Mouse (Mus musculus) myocyte (in vitro differentiated cells): ENCODE measurements around the gene Mmgt2. TPM values are rescaled to one million over a fixed set of nuclear protein-coding genes. Genes with fewer than 3 reads are reported as not detected.
A peak's percentile ranks its signal among the peaks of the same experiment; 100 is the strongest.

ENCODE experiments used
- H3K27me3 ChIP-seq: one replicate; pipeline ENCODE4 v1.6.1; 2011; ENCODE audit not compliant: control insufficient read depth, insufficient read depth, insufficient read length
- H3K36me3 ChIP-seq: one replicate; pipeline ENCODE4 v1.6.1; 2011; ENCODE audit not compliant: control insufficient read depth, insufficient read depth
- H3K4me2 ChIP-seq: one replicate; pipeline ENCODE4 v1.6.1; 2011; ENCODE audit warnings: low read depth, control low read depth
- H3K4me3 ChIP-seq: one replicate; pipeline ENCODE4 v1.5.1; 2011; ENCODE audit warnings: mild to moderate bottlenecking, control low read depth, moderate library complexity
- H3K79me2 ChIP-seq: one replicate; pipeline ENCODE4 v1.6.1; 2011; ENCODE audit not compliant: control insufficient read depth, insufficient read depth
- H3ac ChIP-seq: one replicate; pipeline ENCODE4 v1.6.1; 2011; ENCODE audit not compliant: control insufficient read depth, insufficient read length
- CEBPB ChIP-seq: IDR thresholded peaks from 2 replicates; pipeline ENCODE4 v1.6.1; 2011; ENCODE audit warnings: mild to moderate bottlenecking, moderate library complexity; ENCODE audit not compliant: poor library complexity, insufficient read depth, severe bottlenecking
- E2F4 ChIP-seq: IDR thresholded peaks from one replicate; pipeline ENCODE4 v1.6.1; 2011; ENCODE audit warnings: mild to moderate bottlenecking, control low read depth, moderate library complexity; ENCODE audit not compliant: insufficient read depth
- MAX ChIP-seq: IDR thresholded peaks from one replicate; pipeline ENCODE4 v1.6.1; 2011; ENCODE audit warnings: low read depth, mild to moderate bottlenecking, control low read depth
- MYOD1 ChIP-seq, 3 experiments: IDR thresholded peaks; one replicate each; pipeline ENCODE4 v1.6.1; 2011; ENCODE audit warnings: control low read depth in 2 of 3, low read depth in 2 of 3, mild to moderate bottlenecking in 2 of 3, moderate library complexity in 1 of 3; ENCODE audit not compliant: insufficient read length in 2 of 3, control insufficient read depth in 1 of 3
- MYOG ChIP-seq, 3 experiments: IDR thresholded peaks; one replicate each; pipeline ENCODE4 v1.6.1; 2011; ENCODE audit warnings: control low read depth in 2 of 3, low read depth in 2 of 3, mild to moderate bottlenecking in 2 of 3; ENCODE audit not compliant: insufficient read length in 2 of 3, control insufficient read depth in 1 of 3, insufficient read depth in 1 of 3
- POLR2A ChIP-seq: IDR thresholded peaks from one replicate; pipeline ENCODE4 v1.6.1; 2011; ENCODE audit warnings: low read depth, mild to moderate bottlenecking, control low read depth, moderate library complexity; ENCODE audit not compliant: insufficient read length
- POLR2AphosphoS2 ChIP-seq: IDR thresholded peaks from one replicate; pipeline ENCODE4 v1.6.1; 2011; ENCODE audit warnings: low read depth, control low read depth; ENCODE audit not compliant: insufficient read length
- REST ChIP-seq: IDR thresholded peaks from one replicate; pipeline ENCODE4 v1.6.1; 2011; ENCODE audit warnings: mild to moderate bottlenecking, control low read depth, moderate library complexity; ENCODE audit not compliant: insufficient read depth, insufficient read length
- SRF ChIP-seq: IDR thresholded peaks from one replicate; pipeline ENCODE4 v1.6.1; 2011; ENCODE audit warnings: low read depth; ENCODE audit not compliant: control insufficient read depth, insufficient read length
- TCF12 ChIP-seq: IDR thresholded peaks from one replicate; pipeline ENCODE4 v1.6.1; 2011; ENCODE audit warnings: mild to moderate bottlenecking, control low read depth; ENCODE audit not compliant: poor library complexity, insufficient read depth, severe bottlenecking
- TCF3 ChIP-seq: IDR thresholded peaks from one replicate; pipeline ENCODE4 v1.6.1; 2011; ENCODE audit warnings: low read depth, control low read depth; ENCODE audit not compliant: insufficient read length
- USF1 ChIP-seq: IDR thresholded peaks from one replicate; pipeline ENCODE4 v1.6.1; 2011; ENCODE audit warnings: low read depth, mild to moderate bottlenecking, control low read depth, moderate library complexity
- polyA plus RNA-seq: library from polyadenylated mRNA; unstranded; fragments of >200 nt; fragmentation: generic; extraction: Trizol; gene quantifications from one replicate; pipeline ENCODE4 v1.2.1, GENCODE M21; 2012; ENCODE audit warnings: missing spikeins

Mmgt2 gene
- polyA plus RNA-seq, 1 experiment: 29.2 TPM

- TF ChIP-seq MYOG (IDR thresholded peaks at IDR 0.05; ENCODE audit: control insufficient read depth in 1 of 3, insufficient read depth in 1 of 3, insufficient read length in 2 of 3, low read depth in 2 of 3) (no peak), POLR2AphosphoS2 (no peak), POLR2A (no peak), CEBPB (no peak)
- H3K36me3 ChIP-seq: no peaks in the 10 kb centered on the region
- no peak overlapping the region for H3ac ChIP-seq
- no peaks in the 10 kb centered on the region for H3K27me3 ChIP-seq
- H3K4me2 ChIP-seq: peak overlapping the region; percentile 79
- no peak overlapping the region for H3K4me3 ChIP-seq
- no peaks in the 10 kb centered on the region for H3K79me2 ChIP-seq
Observed at GRCm38 (mm10) chr11:62675480-62676289, 27.2 kb downstream of the Mmgt2 start.

GRCm38 (mm10) chr11:62676290-62676596 is 27.8 kb downstream of the Mmgt2 start:
- Histone ChIP-seq H3K79me2 (no peaks in the 10 kb centered on the region), H3K36me3 (no peaks in the 10 kb centered on the region), H3K27me3 (no peaks in the 10 kb centered on the region), H3K4me2 (no peak overlapping the region), H3K4me3 (no peak overlapping the region), H3ac (no peak overlapping the region)
- no peak for TF ChIP-seq E2F4
- no peak for TF ChIP-seq TCF12
- no peak for TF ChIP-seq MAX
- no peak for TF ChIP-seq MYOG (IDR thresholded peaks at IDR 0.05; ENCODE audit: control insufficient read depth in 1 of 3, insufficient read depth in 1 of 3, insufficient read length in 2 of 3, low read depth in 2 of 3)
- no peak for TF ChIP-seq SRF
- TF ChIP-seq REST: no peak
- no peak for TF ChIP-seq CEBPB
- TF ChIP-seq TCF3: no peak

- Histone ChIP-seq H3K36me3 (no peaks in the 10 kb centered on the region), H3K79me2 (no peaks in the 10 kb centered on the region), H3K4me2 (no peak overlapping the region), H3ac (no peak overlapping the region), H3K27me3 (no peaks in the 10 kb centered on the region), H3K4me3 (no peak overlapping the region)
- no peak for TF ChIP-seq POLR2AphosphoS2
- no peak for TF ChIP-seq MYOD1 (IDR thresholded peaks at IDR 0.05; ENCODE audit: control insufficient read depth in 1 of 3, insufficient read length in 2 of 3, low read depth in 2 of 3)
- no peak for TF ChIP-seq SRF
- TF ChIP-seq E2F4: no peak
- TF ChIP-seq MAX: no peak
- no peak for TF ChIP-seq TCF12
- no peak for TF ChIP-seq CEBPB
- TF ChIP-seq MYOG (IDR thresholded peaks at IDR 0.05; ENCODE audit: control insufficient read depth in 1 of 3, insufficient read depth in 1 of 3, insufficient read length in 2 of 3, low read depth in 2 of 3): no peak
- no peak for TF ChIP-seq TCF3
- TF ChIP-seq USF1: no peak
- no peak for TF ChIP-seq POLR2A
- TF ChIP-seq REST: no peak
Observed at GRCm38 (mm10) chr11:62678778-62679354, 30.4 kb downstream of the Mmgt2 start.

- H3K79me2 ChIP-seq: no peaks in the 10 kb centered on the region
- no peaks in the 10 kb centered on the region for H3K27me3 ChIP-seq
- TF ChIP-seq POLR2A (no peak), SRF (no peak), CEBPB (no peak), USF1 (no peak), MAX (no peak), TCF3 (no peak), REST (no peak), TCF12 (no peak), POLR2AphosphoS2 (no peak), MYOG (IDR thresholded peaks at IDR 0.05; ENCODE audit: control insufficient read depth in 1 of 3, insufficient read depth in 1 of 3, insufficient read length in 2 of 3, low read depth in 2 of 3) (no peak), MYOD1 (IDR thresholded peaks at IDR 0.05; ENCODE audit: control insufficient read depth in 1 of 3, insufficient read length in 2 of 3, low read depth in 2 of 3) (no peak)
- no peaks in the 10 kb centered on the region for H3K36me3 ChIP-seq
- H3K4me3 ChIP-seq: no peak overlapping the region
- H3K4me2 ChIP-seq: no peak overlapping the region
- no peak overlapping the region for H3ac ChIP-seq
Observed at GRCm38 (mm10) chr11:62679954-62680353, 31.5 kb downstream of the Mmgt2 start.

GRCm38 (mm10) chr11:62691592-62691991 is 43.1 kb downstream of the Mmgt2 start:
- Histone ChIP-seq H3ac (no peak overlapping the region), H3K27me3 (no peaks in the 10 kb centered on the region), H3K4me2 (no peak overlapping the region), H3K79me2 (no peaks in the 10 kb centered on the region), H3K36me3 (no peaks in the 10 kb centered on the region), H3K4me3 (no peak overlapping the region)
- TF ChIP-seq POLR2AphosphoS2: no peak
- no peak for TF ChIP-seq REST
- no peak for TF ChIP-seq MYOD1 (IDR thresholded peaks at IDR 0.05; ENCODE audit: control insufficient read depth in 1 of 3, insufficient read length in 2 of 3, low read depth in 2 of 3)
- TF ChIP-seq MYOG (IDR thresholded peaks at IDR 0.05; ENCODE audit: control insufficient read depth in 1 of 3, insufficient read depth in 1 of 3, insufficient read length in 2 of 3, low read depth in 2 of 3): no peak
- TF ChIP-seq TCF12: no peak
